Mouse (Mus musculus) spleen, postnatal 36 days (tissue): ENCODE data around the gene Galnt3.

Experiments used
- DNase-seq, 2 experiments: peaks; one replicate each; pipeline ENCODE4 v3.0.0; 2022; ENCODE audit warnings: low spot score in 2 of 2, mixed read lengths in 1 of 2

The Galnt3 gene

DNA sequence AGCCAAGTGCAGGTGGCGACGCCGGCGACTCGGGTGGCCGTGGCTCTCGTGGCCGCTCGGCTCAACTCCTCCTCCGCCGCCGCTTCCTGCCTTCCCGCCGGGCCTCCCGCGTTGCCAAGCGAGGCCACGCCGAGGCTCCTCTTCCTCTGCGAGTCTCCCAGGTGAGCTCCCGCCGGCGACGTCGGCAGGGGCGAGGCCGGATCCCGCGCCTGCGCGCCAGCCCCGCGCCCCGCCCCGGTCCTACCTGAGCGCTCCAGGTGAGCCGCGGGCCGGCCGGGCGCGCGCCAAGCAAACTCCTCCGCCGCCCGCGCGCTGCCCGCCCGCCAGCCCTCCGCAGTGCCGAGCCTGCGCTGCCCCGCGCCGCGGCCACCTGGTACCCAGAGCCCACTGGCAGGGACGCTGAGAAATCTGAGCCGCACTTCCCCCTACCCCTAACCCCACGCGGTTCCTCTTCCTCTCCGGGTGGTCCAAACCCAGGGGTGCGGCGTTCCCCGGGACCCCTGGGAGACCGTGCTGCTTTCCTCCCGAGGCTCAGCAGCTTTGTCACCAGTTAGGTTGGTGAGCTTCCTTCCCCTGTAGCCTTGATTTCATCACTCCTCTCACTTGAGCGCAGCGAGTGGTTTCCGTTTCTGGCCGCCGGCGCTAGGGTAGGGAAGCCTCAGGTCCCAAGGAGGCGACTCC, at the start of gene Galnt3:
TSS of gene Galnt3 (minus strand) at position 404 of the 681 bp plus-strand sequence.
- peak; percentile 3 to 15 for DNase-seq

- no peak for DNase-seq
Measured at GRCm38 (mm10) chr2:66173134-66173533, 48.3 kb upstream of the Galnt3 start.

- DNase-seq: no peak
Measured at GRCm38 (mm10) chr2:66171643-66172042, 46.8 kb upstream of the Galnt3 start.

DNA sequence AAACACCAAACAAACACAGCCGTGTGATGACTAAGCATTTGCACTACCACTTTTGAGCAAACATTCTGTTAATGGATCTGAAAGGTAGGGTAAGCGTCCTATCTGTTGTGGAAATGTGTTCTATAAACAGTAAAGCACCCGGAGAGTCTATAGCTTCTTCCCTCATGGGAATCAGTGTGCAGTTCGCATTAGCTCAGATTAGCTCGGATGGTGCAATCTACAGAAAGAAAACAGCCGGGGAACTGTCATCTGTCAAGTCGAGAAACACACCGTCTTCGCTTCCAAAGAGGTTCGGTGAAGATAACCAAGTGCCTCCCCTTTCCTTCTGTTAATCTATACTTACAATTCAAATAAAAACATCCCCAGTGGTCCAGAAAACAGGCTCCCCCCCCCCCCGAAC, 45.9 kb upstream of the Galnt3 start:
- no peak for DNase-seq

GRCm38 (mm10) chr2:66165025-66165424, 40.2 kb upstream of the Galnt3 start:
- DNase-seq: no peak

GRCm38 (mm10) chr2:66158140-66158915, 33.5 kb upstream of the Galnt3 start:
- DNase-seq: no peak

GRCm38 (mm10) chr2:66151436-66151835, 26.6 kb upstream of the Galnt3 start:
- DNase-seq: no peak

DNA sequence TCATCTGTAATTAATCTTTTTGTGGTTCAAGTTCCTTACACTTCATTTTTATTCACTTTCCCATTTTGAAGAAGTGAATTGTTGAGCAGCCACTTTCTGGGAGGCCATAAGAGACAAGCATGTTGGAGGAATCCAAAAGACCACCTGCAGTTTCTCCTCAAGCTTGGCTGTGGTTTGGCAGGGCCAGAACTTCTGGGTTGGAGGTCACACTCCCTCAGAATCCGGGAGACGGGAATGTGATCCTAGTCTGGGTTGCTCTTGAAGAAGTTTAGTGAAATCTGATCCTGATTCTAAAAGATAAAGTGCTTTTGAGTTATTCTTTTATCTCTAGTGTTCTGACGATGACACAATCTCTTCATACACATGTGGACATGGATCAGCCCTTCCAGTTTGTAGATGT, 25.7 kb upstream of the Galnt3 start:
- no peak for DNase-seq

DNA sequence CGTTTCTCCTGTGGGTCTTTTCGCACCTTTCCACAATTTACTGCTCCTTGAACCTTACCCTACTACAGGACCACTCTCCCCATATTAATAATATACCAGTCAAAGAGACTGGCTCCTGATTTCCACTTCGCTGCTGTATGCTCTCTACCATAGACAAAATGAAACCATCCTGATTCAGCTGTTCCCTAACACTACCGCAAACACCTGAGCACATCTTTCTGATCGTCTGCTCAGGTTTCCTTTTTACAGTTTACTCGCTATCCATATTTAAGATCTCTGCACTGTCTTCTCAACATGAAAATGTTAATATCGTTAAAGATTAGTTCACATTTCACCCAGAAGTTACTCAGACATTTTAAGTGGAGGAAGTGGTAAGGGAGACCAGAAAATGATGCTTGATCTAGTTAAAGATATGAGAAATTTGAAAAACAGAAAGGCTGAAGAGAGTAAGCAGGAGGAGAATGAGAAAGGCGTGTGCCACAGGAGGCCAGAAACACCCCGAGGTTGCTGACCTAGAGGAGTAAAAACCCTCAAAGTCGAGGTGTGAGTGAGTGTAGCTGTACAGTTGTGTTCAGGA, 23.9 kb upstream of the Galnt3 start:
- DNase-seq: no peak

DNA sequence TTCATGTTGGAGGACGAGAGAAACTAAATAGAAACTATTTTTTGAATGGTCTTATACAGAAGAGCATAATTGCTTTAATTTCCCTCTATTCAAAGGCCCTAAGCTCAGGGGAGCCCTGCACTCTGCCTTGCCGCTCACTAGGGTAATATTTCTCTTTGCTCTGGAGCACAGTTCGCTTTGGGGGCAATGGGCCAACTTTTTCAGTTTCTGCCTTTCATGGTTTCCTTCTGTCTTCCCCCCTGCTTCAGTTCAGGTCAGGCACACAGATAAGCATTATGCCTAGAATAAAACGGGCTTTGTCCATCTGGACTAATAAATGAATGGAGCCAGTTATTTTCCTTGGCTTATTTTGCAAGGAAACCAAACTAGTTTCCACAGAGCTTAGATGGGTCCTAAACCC, 21.7 kb upstream of the Galnt3 start:
- no peak for DNase-seq

DNA sequence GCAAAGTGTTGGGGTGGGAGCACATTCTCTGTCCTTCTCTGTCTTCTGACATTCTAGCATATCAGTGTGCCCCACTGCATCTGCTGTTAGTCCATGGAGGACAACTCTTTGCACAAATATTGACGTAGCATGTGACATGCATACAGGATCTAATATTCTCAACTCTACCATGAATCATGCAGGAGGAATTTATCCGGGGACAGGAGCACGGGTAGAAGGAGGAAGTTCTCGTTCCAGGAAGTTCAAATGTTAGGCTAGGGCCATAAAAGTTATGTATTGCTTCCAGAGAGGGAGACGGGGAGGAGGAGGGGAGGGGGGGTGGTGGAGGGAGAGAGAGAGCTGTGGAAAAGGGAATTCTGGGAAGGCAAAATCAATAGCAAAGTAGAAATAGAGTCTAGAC, 20.0 kb upstream of the Galnt3 start:
- DNase-seq: no peak

GRCm38 (mm10) chr2:66143284-66143683, 18.5 kb upstream of the Galnt3 start:
- DNase-seq: no peak

- no peak for DNase-seq
Measured at GRCm38 (mm10) chr2:66142711-66143110, 17.9 kb upstream of the Galnt3 start.

- no peak for DNase-seq
Measured at GRCm38 (mm10) chr2:66142268-66142667, 17.5 kb upstream of the Galnt3 start.

DNA sequence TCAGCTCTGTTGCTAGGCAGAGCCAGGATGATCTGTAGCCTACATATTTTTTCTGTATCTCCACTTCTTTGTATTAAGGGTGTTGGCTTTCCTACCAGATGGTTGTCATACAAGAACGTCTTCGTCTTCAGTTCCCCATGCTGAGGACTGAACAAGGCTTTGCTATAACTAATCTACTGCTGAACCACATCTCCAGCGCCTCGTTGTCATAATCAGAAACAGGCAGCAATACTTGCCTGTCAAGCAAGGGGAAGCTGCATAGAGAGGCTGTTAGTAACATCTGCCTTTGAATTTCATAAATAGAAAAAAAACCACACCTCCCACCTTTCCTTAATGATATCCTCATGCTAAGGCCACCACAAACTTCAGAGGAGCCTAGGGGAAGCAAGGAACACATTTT, 15.5 kb upstream of the Galnt3 start:
- no peak for DNase-seq

GRCm38 (mm10) chr2:66131862-66132544, 7.2 kb upstream of the Galnt3 start:
- DNase-seq: no peak

- DNase-seq: no peak
Measured at GRCm38 (mm10) chr2:66128941-66129340, 4.1 kb upstream of the Galnt3 start.

DNA sequence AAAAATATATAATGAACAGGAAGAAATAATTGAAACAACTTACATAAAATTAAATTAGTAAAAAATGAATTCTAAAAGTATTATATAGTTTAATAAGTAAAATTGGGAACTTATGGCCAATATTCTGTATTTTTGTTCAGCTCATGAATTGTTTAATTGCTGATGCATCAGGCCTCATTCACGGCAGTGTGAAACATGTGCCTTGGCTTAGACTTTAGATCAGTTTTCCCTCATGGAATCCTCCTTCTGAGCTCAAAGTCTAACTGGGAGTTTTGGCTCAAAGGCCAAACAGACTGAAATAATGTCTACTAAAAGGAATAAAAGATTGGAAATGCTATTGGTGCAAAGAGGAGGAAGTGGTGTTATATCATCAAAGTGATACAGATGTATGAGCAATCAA, 2.7 kb upstream of the Galnt3 start:
- DNase-seq: no peak

GRCm38 (mm10) chr2:66126936-66127335, 2.1 kb upstream of the Galnt3 start:
- no peak for DNase-seq

- peak in 1 of 2 experiments; percentile 2 for DNase-seq
Measured at GRCm38 (mm10) chr2:66123756-66124589, 821 bp downstream of the Galnt3 start.

DNA sequence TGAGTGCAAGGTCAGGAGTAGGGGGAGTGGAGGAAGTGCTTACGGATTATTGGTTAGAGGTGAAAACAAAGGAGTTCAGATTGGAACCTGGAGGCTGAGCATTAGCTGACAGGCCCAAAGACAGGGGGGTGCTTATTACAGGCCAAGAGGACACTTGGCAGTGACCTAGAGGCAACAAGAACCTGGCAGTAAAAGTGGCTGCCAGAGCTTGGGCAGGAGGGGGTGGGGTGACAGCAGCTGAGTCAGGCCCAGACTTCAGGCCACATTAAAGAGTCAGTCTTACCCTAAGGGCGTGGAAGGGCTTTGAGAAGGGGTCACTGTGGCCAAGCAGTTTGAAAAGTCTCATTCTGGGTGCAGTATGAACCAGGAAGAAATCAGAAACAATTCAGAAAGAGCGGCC, 7.1 kb downstream of the Galnt3 start:
- no peak for DNase-seq
